Mouse (Mus musculus) cerebellum, adult 11 months (tissue): ENCODE data around the gene Rft1.
"Not testable (repeated sequence)": the region's sequence is repeated elsewhere in the genome, so short reads cannot be mapped to it uniquely, and the experiment has no call there.

Source experiments
- DNase-seq: peaks from one replicate; pipeline ENCODE4 v3.0.0; 2022

The Rft1 gene

DNA sequence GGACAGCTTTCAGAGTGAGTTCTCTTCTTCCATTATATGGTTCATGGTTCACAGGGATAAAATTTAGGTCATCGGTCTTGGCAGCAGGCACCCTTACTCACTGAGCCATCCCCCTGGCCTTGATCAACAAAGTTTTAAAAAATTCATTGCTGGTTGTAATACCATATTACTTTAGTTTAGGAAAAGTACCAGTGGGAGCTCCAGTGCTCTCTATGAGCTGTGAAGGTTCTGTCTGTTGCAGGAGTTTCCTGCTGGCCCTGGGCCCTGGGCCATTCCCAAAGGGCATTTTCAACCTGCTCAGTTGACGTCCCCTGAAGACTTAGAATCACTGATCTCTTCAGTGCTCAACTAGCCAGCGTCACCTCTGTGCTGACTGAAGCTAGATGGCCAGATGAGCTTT, 28.0 kb downstream of the Rft1 start:
- no peak for DNase-seq

DNA sequence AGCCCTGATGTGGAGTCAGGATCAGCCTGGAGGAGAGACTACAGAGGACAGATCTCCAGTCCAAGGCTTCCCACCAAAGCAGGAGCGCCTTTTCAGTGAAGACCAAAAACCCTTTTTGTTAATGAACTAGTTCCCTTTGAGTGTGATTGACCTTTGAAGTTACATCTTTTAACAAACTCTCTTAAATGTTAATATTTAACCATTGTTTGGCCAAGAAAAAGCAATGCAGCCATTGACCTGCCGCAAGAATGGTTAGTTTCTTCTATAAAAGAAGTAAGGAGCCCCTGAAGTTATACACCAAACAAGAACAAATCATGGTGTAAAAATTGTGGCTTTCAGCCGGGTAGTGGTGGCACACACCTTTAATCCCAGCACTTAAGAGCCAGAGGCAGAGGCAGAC, 36.5 kb downstream of the Rft1 start:
- no peak for DNase-seq

DNA sequence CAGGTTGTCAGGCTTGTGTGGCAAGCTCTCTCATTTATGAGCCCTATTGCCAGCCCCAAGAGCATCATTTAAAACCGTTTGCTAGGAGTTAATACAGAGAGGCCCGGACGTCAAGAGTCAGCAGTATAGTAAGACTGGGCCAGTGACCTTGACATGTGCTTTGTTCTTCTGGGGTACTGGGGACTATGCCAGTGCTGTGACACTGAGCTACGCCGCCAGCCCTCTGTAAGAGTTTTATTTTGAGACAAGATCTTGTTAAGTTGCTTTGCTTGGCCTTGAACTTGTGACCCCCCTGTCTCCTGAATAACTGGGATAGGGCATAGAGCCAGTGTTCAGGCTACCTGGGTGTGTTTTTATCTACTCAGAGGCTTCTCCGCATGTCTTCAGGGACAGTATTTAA, 38.3 kb downstream of the Rft1 start:
- no peak for DNase-seq

GRCm38 (mm10) chr14:30694786-30695185, 40.6 kb downstream of the Rft1 start:
- no peak for DNase-seq

DNA sequence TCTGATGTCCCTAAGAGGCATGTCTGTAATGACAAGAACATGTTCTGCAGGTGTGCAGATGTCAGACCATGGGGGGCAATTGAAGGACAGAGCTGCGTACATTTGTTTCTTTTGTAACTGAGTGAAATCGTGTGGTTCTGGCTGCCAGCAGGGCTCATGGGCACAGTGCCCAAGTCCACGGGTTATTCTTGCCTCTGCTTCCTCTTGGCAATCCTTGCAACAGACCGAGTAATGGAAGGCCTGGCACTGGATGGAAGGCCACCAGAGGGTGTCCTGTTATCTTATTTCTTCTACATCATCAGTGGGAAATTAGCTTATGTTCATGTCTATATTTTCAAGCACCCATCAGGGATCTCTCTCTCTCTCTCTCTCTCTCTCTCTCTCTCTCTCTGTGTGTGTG, 41.4 kb downstream of the Rft1 start:
- peak; percentile 80 for DNase-seq

DNA sequence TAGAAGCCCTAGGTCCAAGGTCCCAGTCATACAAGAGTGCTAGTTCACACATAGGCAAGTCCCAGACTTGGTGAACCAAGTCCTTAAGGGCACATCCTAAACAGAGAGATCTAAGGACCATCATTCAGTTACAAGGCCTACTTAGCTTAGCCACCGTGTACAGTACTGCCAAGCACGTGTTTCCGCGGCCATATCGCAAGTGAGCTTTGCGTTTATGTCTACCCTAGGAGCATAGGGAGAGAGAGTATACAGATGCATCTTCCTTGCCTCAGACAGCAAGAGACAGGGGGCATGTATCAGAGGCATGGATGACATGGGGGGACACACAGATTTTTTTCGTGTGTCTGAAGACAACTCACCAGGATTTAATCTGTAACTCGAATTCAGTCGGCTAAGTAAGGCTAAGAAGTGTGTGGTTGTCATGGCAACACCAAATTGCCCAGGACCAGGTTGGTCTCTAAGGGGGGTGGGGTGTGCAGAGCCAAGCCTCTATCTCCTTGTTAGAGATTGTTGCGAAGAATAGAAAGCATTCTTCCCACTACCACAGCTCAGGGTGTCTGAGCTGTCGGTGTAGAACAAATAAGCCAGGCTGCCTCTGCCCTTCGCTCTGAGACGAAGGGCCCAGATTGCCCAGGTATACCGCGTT, 43.4 kb downstream of the Rft1 start:
- no peak for DNase-seq

DNA sequence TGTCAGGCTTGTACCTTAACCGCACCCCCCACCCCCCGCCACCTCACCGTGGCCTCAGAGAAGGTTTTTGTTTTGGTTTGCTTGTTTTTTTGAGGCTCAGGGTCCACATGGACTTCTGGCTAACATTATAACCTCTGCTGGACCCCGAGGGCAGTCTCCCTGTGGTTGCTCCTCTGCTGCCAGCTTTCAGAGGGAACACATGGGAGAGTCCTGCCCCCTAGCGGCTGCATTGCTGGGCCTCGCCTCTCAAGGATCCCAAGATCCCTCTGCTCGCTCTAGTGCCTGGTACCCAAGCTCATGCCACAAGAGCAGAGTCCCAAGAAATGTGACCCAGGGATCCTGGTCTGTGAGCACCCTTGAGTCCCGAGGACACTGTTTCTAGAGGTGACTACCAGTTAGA, 45.5 kb downstream of the Rft1 start:
- peak; percentile 29 for DNase-seq

DNA sequence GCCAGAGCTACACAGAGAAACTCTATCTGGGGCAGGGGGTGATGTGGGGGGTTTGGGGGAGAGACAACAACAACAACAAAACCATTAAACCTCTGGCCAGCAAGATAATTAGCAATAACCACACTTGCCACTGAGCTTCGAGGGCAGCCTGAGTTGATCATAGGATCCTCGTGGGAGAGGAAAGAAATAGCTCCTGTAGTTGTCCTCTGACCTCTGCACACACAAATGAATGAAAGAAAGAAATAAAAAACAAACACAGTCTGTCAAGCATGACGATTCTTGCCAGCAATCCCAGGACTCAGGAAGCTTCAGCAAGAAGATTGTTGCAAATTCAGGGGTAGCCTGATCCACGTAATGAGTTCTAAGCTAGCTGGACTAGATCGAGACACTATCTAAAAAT, 48.4 kb downstream of the Rft1 start:
- no peak for DNase-seq

GRCm38 (mm10) chr14:30703079-30703478, 48.9 kb downstream of the Rft1 start:
- DNase-seq: no peak

- DNase-seq: no peak
Measured at GRCm38 (mm10) chr14:30704098-30704855, 50.1 kb downstream of the Rft1 start.

- DNase-seq: no peak
Measured at GRCm38 (mm10) chr14:30711892-30712291, 57.7 kb downstream of the Rft1 start.

DNA sequence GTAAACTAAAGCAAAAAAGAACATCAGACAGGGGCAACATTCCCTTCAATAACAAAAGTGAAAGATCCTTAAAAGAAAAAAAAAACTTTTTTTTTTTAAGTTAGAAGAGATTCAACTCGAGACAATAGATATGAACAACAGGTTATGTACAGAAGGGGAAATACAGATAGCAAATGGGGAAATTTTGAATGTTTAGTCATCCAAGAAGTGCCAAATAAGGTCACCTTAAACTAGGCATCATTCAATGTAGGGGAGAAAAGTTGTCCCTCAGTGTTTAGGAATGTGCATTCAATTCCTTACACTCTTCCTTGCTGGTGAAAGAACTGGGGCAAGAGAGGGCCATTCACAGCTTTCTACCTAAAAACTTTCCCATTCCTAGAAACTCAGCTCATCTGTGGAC, 59.6 kb downstream of the Rft1 start:
- no peak for DNase-seq

- peak; percentile 16 for DNase-seq
Measured at GRCm38 (mm10) chr14:30714799-30715617, 60.8 kb downstream of the Rft1 start, which contains the start of gene Sfmbt1. TSS of gene Sfmbt1 (plus strand) at chr14:30714849.

GRCm38 (mm10) chr14:30715618-30716050, 61.5 kb downstream of the Rft1 start:
- DNase-seq: peak; percentile 81

- DNase-seq: peak; percentile 67
Measured at GRCm38 (mm10) chr14:30716051-30716952, 62.1 kb downstream of the Rft1 start.

GRCm38 (mm10) chr14:30716953-30717285, 62.8 kb downstream of the Rft1 start:
- no peak for DNase-seq

DNA sequence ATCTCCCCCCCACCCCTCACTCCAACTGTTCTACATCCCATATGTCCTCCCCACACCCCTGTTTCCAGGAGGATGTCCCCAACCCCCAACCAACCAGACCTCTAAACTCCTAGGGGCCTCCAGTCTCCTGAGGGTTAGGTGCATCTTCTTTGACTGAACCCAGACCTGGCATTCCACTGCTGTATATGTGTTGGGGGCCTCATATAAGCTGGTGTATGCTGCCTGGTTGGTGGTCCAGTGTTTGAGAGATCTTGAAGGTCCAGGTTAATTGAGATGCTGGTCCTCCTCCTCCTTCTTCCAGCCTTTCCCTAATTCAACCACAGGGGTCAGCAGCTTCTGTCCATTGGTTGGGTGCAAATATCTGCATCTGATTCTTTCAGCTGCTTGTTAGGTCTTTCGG, 64.5 kb downstream of the Rft1 start:
- not testable (repeated sequence) for DNase-seq

DNA sequence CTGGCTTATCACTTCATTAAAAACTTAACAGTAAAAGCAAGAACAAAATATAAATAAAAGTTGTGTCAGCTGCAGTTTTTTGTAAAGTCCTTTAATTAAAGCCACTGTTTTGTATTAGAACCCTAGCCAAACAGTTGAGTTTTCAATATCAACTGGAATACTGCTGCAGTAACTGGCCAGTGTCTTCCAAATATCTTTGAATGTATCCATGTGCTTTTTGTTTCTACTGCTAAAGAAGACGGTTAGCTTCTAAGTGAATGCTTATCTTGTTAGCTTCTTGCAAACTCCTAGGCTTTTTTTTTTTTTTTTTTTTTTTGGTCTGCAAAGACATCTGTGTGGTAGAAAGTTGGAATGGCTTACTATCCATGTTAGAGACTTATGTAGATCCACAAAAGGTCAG, 65.4 kb downstream of the Rft1 start:
- no peak for DNase-seq

DNA sequence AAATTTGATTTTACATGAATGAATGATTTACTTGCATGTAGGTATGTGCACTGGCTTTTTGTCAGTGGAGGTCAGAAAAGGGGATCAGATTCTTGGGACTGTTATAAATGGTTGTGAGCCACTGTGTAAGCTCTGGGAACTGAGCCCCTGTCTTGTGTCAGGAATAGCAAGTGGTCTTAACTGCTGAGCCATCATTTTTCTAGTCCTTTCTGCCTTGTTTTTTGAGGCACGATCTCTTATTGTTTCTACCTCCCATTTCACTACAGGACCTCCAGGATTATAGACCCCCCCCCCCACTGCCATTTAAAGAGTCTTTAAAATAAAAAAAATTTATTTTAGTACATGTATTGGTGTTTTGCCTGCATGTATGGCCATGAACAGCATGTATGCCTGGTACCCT, 67.7 kb downstream of the Rft1 start:
- DNase-seq: no peak

- no peak for DNase-seq
Measured at GRCm38 (mm10) chr14:30722406-30722805, 68.2 kb downstream of the Rft1 start.

DNA sequence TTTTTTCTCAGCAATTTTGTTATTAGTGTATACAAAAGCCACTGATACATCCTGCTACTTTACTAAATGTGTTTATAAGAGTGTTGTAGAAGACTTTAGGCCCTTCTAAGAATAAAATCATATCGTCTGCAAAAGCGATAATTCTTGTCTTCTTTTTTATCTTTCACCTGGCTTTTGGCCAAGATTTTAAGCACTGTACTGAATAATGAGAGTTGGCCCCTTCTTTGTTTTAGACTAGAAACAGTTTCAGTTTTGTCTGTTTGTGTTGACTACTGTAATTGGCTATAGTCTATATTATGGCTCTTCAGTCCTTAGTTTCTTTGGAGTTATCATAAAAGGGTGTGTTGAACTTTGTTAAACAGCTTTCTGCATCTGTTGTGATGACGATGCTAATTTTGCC, 77.7 kb downstream of the Rft1 start:
- no peak for DNase-seq

- no peak for DNase-seq
Measured at GRCm38 (mm10) chr14:30734665-30735064, 80.5 kb downstream of the Rft1 start.

GRCm38 (mm10) chr14:30735810-30736209, 81.7 kb downstream of the Rft1 start:
- no peak for DNase-seq
